Mouse (Mus musculus) MEL (cell line): ENCODE measurements at regions not wholly inside any gene's neighbourhood (a gene's known extent, or its start where the extent isn't known, plus 50 kb on each side); places are given as distances from the start of the nearest gene placed in this dataset.

Source experiments
- DNase-seq: peaks from one replicate; pipeline ENCODE4 v3.0.0; 2011; ENCODE audit warnings: low read depth, low spot score
- H3K27ac ChIP-seq: 2 replicates; pipeline ENCODE4 v1.5.1; 2012; ENCODE audit warnings: low read depth, mild to moderate bottlenecking, control low read depth, low read length, moderate library complexity; ENCODE audit not compliant: control insufficient read depth
- H3K27me3 ChIP-seq, 2 experiments: fragments of 150-350 bp in 1 of 2; sonication (generic) in 1 of 2; 2 replicates each; pipeline ENCODE4 v1.6.1; 2012; ENCODE audit warnings: low read length in 2 of 2, mild to moderate bottlenecking in 2 of 2, improper control_type of control experiment in 1 of 2, moderate library complexity in 1 of 2; ENCODE audit not compliant: insufficient read depth in 2 of 2, control insufficient read depth in 1 of 2
- H3K36me3 ChIP-seq, 2 experiments: 2 replicates each; pipeline ENCODE4 v1.6.1; 2012 to 2014; ENCODE audit warnings: low read length in 2 of 2, improper control_type of control experiment in 1 of 2, inconsistent platforms in 1 of 2, mild to moderate bottlenecking in 1 of 2; ENCODE audit not compliant: insufficient read depth in 2 of 2, control insufficient read depth in 1 of 2
- H3K4me1 ChIP-seq, 2 experiments: fragments of 150-350 bp in 1 of 2; sonication (generic) in 1 of 2; 2 replicates each; pipeline ENCODE4 v1.6.1; 2012; ENCODE audit warnings: low read length in 2 of 2, improper control_type of control experiment in 1 of 2, mild to moderate bottlenecking in 1 of 2; ENCODE audit not compliant: insufficient read depth in 2 of 2, control insufficient read depth in 1 of 2
- H3K4me3 ChIP-seq, 2 experiments: fragments of 150-350 bp in 1 of 2; sonication (generic) in 1 of 2; 2 replicates each; pipeline ENCODE4 v1.5.1; 2012; ENCODE audit warnings: low read depth in 2 of 2, low read length in 2 of 2, mild to moderate bottlenecking in 2 of 2, moderate library complexity in 2 of 2, control low read depth in 1 of 2, improper control_type of control experiment in 1 of 2; ENCODE audit not compliant: control insufficient read depth in 1 of 2, insufficient read depth in 1 of 2
- H3K79me2 ChIP-seq: 2 replicates; pipeline ENCODE4 v1.6.1; 2012; ENCODE audit warnings: mild to moderate bottlenecking, low read length, moderate library complexity; ENCODE audit not compliant: control insufficient read depth, poor library complexity, insufficient read depth
- H3K9ac ChIP-seq: 2 replicates; pipeline ENCODE4 v1.6.1; 2012; ENCODE audit warnings: low read depth, mild to moderate bottlenecking, control low read depth, low read length, moderate library complexity; ENCODE audit not compliant: control insufficient read depth, poor library complexity, severe bottlenecking
- H3K9me3 ChIP-seq: fragments of 150-350 bp; sonication (generic); replicated peaks from 2 replicates; pipeline ENCODE4 v1.6.1; 2012; ENCODE audit warnings: mild to moderate bottlenecking, low read length, improper control_type of control experiment, moderate library complexity; ENCODE audit not compliant: insufficient read depth
- BHLHE40 ChIP-seq: IDR thresholded peaks from 2 replicates; pipeline ENCODE4 v1.6.1; 2012; ENCODE audit warnings: low read depth, mild to moderate bottlenecking, inconsistent platforms, low read length, improper control_type of control experiment, borderline replicate concordance
- CHD2 ChIP-seq: IDR thresholded peaks from 2 replicates; pipeline ENCODE4 v1.6.1; 2011; ENCODE audit warnings: low read length, improper control_type of control experiment
- CTCF ChIP-seq, 3 experiments: IDR thresholded peaks in 2 of 3; conservative IDR thresholded peaks in 1 of 3; 2 replicates each; pipeline ENCODE4 v1.5.1; 2011 to 2012; ENCODE audit warnings: low read length in 3 of 3, low read depth in 2 of 3, mild to moderate bottlenecking in 2 of 3, improper control_type of control experiment in 1 of 3, inconsistent platforms in 1 of 3, mixed read lengths in 1 of 3, moderate library complexity in 1 of 3; ENCODE audit not compliant: control insufficient read depth in 1 of 3, insufficient read depth in 1 of 3, poor library complexity in 1 of 3, severe bottlenecking in 1 of 3
- E2F4 ChIP-seq: IDR thresholded peaks from 2 replicates; pipeline ENCODE4 v1.6.1; 2011; ENCODE audit warnings: low read depth, low read length, improper control_type of control experiment, borderline replicate concordance
- EP300 ChIP-seq, 2 experiments: IDR thresholded peaks; 2 replicates each; pipeline ENCODE4 v1.6.1; 2011; ENCODE audit warnings: improper control_type of control experiment in 2 of 2, low read length in 2 of 2, low read depth in 1 of 2, mild to moderate bottlenecking in 1 of 2
- ETS1 ChIP-seq: IDR thresholded peaks from 2 replicates; pipeline ENCODE4 v1.6.1; 2012; ENCODE audit warnings: low read depth, mild to moderate bottlenecking, inconsistent platforms, low read length, improper control_type of control experiment, moderate library complexity
- GATA1 ChIP-seq: IDR thresholded peaks from 2 replicates; pipeline ENCODE4 v1.6.1; 2011; ENCODE audit warnings: low read depth, low read length, improper control_type of control experiment
- MAFK ChIP-seq: IDR thresholded peaks from 2 replicates; pipeline ENCODE4 v1.6.1; 2011; ENCODE audit warnings: low read depth, mild to moderate bottlenecking, low read length, improper control_type of control experiment, borderline replicate concordance
- MAX ChIP-seq: IDR thresholded peaks from 2 replicates; pipeline ENCODE4 v1.6.1; 2011; ENCODE audit warnings: low read length, improper control_type of control experiment
- MAZ ChIP-seq: IDR thresholded peaks from 2 replicates; pipeline ENCODE4 v1.6.1; 2012; ENCODE audit warnings: low read depth, mild to moderate bottlenecking, inconsistent platforms, low read length, improper control_type of control experiment
- MEF2A ChIP-seq: IDR thresholded peaks from 2 replicates; pipeline ENCODE4 v1.6.1; 2014; ENCODE audit warnings: low read depth, mild to moderate bottlenecking, inconsistent platforms, low read length, improper control_type of control experiment; ENCODE audit not compliant: poor library complexity, insufficient replicate concordance, severe bottlenecking; ENCODE audit errors: extremely low read depth
- MYB ChIP-seq: IDR thresholded peaks from 2 replicates; pipeline ENCODE4 v1.6.1; 2011; ENCODE audit warnings: mild to moderate bottlenecking, low read depth, low read length, improper control_type of control experiment
- MYC ChIP-seq: IDR thresholded peaks from 2 replicates; pipeline ENCODE4 v1.6.1; 2011; ENCODE audit warnings: low read depth, mild to moderate bottlenecking, low read length, improper control_type of control experiment, moderate library complexity
- POLR2A ChIP-seq, 2 experiments: IDR thresholded peaks; 2 replicates each; pipeline ENCODE4 v1.6.1; 2011 to 2012; ENCODE audit warnings: low read length in 2 of 2, mild to moderate bottlenecking in 2 of 2, control low read depth in 1 of 2, improper control_type of control experiment in 1 of 2, low read depth in 1 of 2, moderate library complexity in 1 of 2; ENCODE audit not compliant: control insufficient read depth in 1 of 2, insufficient read depth in 1 of 2, poor library complexity in 1 of 2
- POLR2AphosphoS5 ChIP-seq: IDR thresholded peaks from 2 replicates; pipeline ENCODE4 v1.6.1; 2012; ENCODE audit warnings: low read depth, borderline replicate concordance, mild to moderate bottlenecking, inconsistent platforms, low read length, moderate library complexity, mixed read lengths
- RAD21 ChIP-seq: IDR thresholded peaks from 2 replicates; pipeline ENCODE4 v1.6.1; 2011; ENCODE audit warnings: mild to moderate bottlenecking, low read depth, low read length, improper control_type of control experiment
- RCOR1 ChIP-seq: IDR thresholded peaks from 2 replicates; pipeline ENCODE4 v1.6.1; 2012; ENCODE audit warnings: low read depth, mild to moderate bottlenecking, inconsistent platforms, low read length, improper control_type of control experiment
- TAL1 ChIP-seq: IDR thresholded peaks from 2 replicates; pipeline ENCODE4 v1.6.1; 2012; ENCODE audit warnings: mild to moderate bottlenecking, inconsistent platforms, low read length, moderate library complexity, mixed read lengths
- TBP ChIP-seq: IDR thresholded peaks from 2 replicates; pipeline ENCODE4 v1.8.0; 2011; ENCODE audit warnings: low read depth, low read length, improper control_type of control experiment
- TCF12 ChIP-seq: IDR thresholded peaks from 2 replicates; pipeline ENCODE4 v1.6.1; 2014; ENCODE audit warnings: low read depth, mild to moderate bottlenecking, inconsistent platforms, low read length, improper control_type of control experiment, moderate library complexity
- UBTF ChIP-seq: IDR thresholded peaks from 2 replicates; pipeline ENCODE4 v1.6.1; 2012; ENCODE audit warnings: low read depth, mild to moderate bottlenecking, inconsistent platforms, low read length, improper control_type of control experiment, moderate library complexity, borderline replicate concordance; ENCODE audit not compliant: insufficient read depth
- USF1 ChIP-seq: IDR thresholded peaks from 2 replicates; pipeline ENCODE4 v1.6.1; 2014; ENCODE audit warnings: low read depth, mild to moderate bottlenecking, inconsistent platforms, low read length, improper control_type of control experiment, moderate library complexity
- USF2 ChIP-seq, 2 experiments: IDR thresholded peaks; 2 replicates each; pipeline ENCODE4 v1.6.1; 2011 to 2012; ENCODE audit warnings: improper control_type of control experiment in 2 of 2, low read length in 2 of 2, borderline replicate concordance in 1 of 2, inconsistent platforms in 1 of 2, low read depth in 1 of 2, mild to moderate bottlenecking in 1 of 2; ENCODE audit not compliant: insufficient read depth in 1 of 2
- ZKSCAN1 ChIP-seq: IDR thresholded peaks from 2 replicates; pipeline ENCODE4 v1.6.1; 2012; ENCODE audit warnings: low read depth, mild to moderate bottlenecking, inconsistent platforms, low read length, improper control_type of control experiment, moderate library complexity
- ZMIZ1 ChIP-seq: IDR thresholded peaks from 2 replicates; pipeline ENCODE4 v1.6.1; 2012; ENCODE audit warnings: low read depth, mild to moderate bottlenecking, inconsistent platforms, low read length, improper control_type of control experiment, moderate library complexity
- ZNF384 ChIP-seq: IDR thresholded peaks from 2 replicates; pipeline ENCODE4 v1.6.1; 2012; ENCODE audit warnings: low read depth, mild to moderate bottlenecking, inconsistent platforms, low read length, improper control_type of control experiment

DNA sequence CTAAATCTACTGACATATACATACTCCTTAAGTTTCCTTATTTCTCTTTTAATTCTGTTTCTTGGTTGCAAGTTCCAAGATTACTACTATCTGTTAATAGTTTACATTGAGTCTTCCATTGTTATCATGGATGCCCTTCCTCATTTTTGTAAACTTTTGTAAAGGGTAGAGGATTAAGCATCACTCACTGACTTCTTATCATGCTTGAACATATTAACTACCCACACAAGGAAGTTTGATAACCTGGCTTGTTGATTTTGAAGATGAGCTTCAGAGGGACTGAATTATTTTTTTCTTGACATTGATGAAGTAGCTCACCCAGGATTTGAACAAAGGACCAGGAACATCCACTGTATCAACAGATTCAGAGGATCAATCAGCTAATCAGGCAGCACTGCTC is 162.8 kb upstream of the Fam98a start:
- TF ChIP-seq MYC (no peak), POLR2A (IDR thresholded peaks at IDR 0.05; ENCODE audit: control insufficient read depth in 1 of 2, insufficient read depth in 1 of 2, low read depth in 1 of 2, low read length in 2 of 2, poor library complexity in 1 of 2) (no peak), ZKSCAN1 (no peak), TCF12 (peak; percentile 89), GATA1 (peak; percentile 81), CHD2 (no peak), MAX (no peak), BHLHE40 (0 out of 2 replicates have a peak, but pooled peaks have one; percentile 21), UBTF (no peak), EP300 (IDR thresholded peaks at IDR 0.05; ENCODE audit: low read depth in 1 of 2, low read length in 2 of 2) (peak; percentile 82 to 87), RAD21 (no peak), RCOR1 (peak; percentile 82), ZNF384 (peak; percentile 62), CTCF (IDR thresholded peaks at IDR 0.05 in 2 of 3, conservative IDR thresholded peaks at IDR 0.05 in 1 of 3; ENCODE audit: control insufficient read depth in 1 of 3, insufficient read depth in 1 of 3, low read depth in 2 of 3, low read length in 3 of 3, poor library complexity in 1 of 3, severe bottlenecking in 1 of 3) (no peak), E2F4 (no peak), MAFK (0 out of 2 replicates have a peak, but pooled peaks have one; percentile 31), POLR2AphosphoS5 (no peak), MYB (no peak), USF2 (IDR thresholded peaks at IDR 0.05; ENCODE audit: borderline replicate concordance in 1 of 2, insufficient read depth in 1 of 2, low read depth in 1 of 2, low read length in 2 of 2) (no peak), TAL1 (0 out of 2 replicates have a peak, but pooled peaks have one; percentile 12), ETS1 (peak; percentile 67), TBP (no peak), MEF2A (no peak), MAZ (no peak), ZMIZ1 (no peak), USF1 (no peak)
- TF ChIP-seq, all 39 proteins: peak for 9
- peaks cover 0 to 27% of the 10 kb centered on the region in 2 experiments; a peak in 2 of 4 replicates for H3K36me3 ChIP-seq
- no peak overlapping the region for H3K9ac ChIP-seq
- peaks cover 13 to 21% of the 10 kb centered on the region in 2 experiments for H3K4me1 ChIP-seq
- no peaks in the 10 kb centered on the region for H3K27me3 ChIP-seq
- H3K4me3 ChIP-seq: no peak overlapping the region
- peak; percentile 34 for DNase-seq
- no peaks in the 10 kb centered on the region for H3K79me2 ChIP-seq
- peak overlapping the region; percentile 62 for H3K27ac ChIP-seq
- no peaks in the 10 kb centered on the region for H3K9me3 ChIP-seq
